Mouse (Mus musculus) thymus, adult 18-20 months (tissue): Measurements from ENCODE around the gene Mettl21e.
"Not testable (repeated sequence)": the region's sequence is repeated elsewhere in the genome, so short reads cannot be mapped to it uniquely, and the experiment has no call there.

Source experiments
- DNase-seq, 2 experiments: peaks; one replicate each; pipeline ENCODE4 v3.0.0; 2022; ENCODE audit warnings: mixed read lengths in 2 of 2

The Mettl21e gene

GRCm38 (mm10) chr1:44218876-44219275 lies at the start of gene Mettl21e:
Mettl21e (minus strand) TSS chr1:44218961.
- DNase-seq: no peak

GRCm38 (mm10) chr1:44240440-44240839 lies 21.7 kb upstream of the Mettl21e start:
- not testable (repeated sequence) for DNase-seq

- DNase-seq: no peak
Measured at GRCm38 (mm10) chr1:44239969-44240368, 21.2 kb upstream of the Mettl21e start.

GRCm38 (mm10) chr1:44237305-44237704 lies 18.5 kb upstream of the Mettl21e start:
- DNase-seq: no peak

- no peak for DNase-seq
Measured at GRCm38 (mm10) chr1:44235311-44235710, 16.6 kb upstream of the Mettl21e start.

- DNase-seq: not testable (repeated sequence)
Measured at GRCm38 (mm10) chr1:44234531-44234930, 15.8 kb upstream of the Mettl21e start.

- no peak for DNase-seq
Measured at GRCm38 (mm10) chr1:44229044-44229443, 10.3 kb upstream of the Mettl21e start.

- no peak for DNase-seq
Measured at GRCm38 (mm10) chr1:44217118-44217517, 1.6 kb downstream of the Mettl21e start.

- no peak for DNase-seq
Measured at GRCm38 (mm10) chr1:44216352-44217116, 2.2 kb downstream of the Mettl21e start.

- DNase-seq: no peak
Measured at GRCm38 (mm10) chr1:44214443-44214842, 4.3 kb downstream of the Mettl21e start.

- no peak for DNase-seq
Measured at GRCm38 (mm10) chr1:44202876-44203275, 15.9 kb downstream of the Mettl21e start.

- DNase-seq: no peak
Measured at GRCm38 (mm10) chr1:44198273-44199171, 20.2 kb downstream of the Mettl21e start.

GRCm38 (mm10) chr1:44186396-44186795 lies 32.4 kb downstream of the Mettl21e start:
- no peak for DNase-seq

- DNase-seq: no peak
Measured at GRCm38 (mm10) chr1:44178086-44178485, 40.7 kb downstream of the Mettl21e start.

- DNase-seq: no peak
Measured at GRCm38 (mm10) chr1:44173903-44174302, 44.9 kb downstream of the Mettl21e start.

GRCm38 (mm10) chr1:44172656-44173055 lies 46.1 kb downstream of the Mettl21e start:
- no peak for DNase-seq

GRCm38 (mm10) chr1:44167859-44168383 lies 50.8 kb downstream of the Mettl21e start:
- DNase-seq: no peak

- no peak for DNase-seq
Measured at GRCm38 (mm10) chr1:44162389-44162788, 56.4 kb downstream of the Mettl21e start.

- no peak for DNase-seq
Measured at GRCm38 (mm10) chr1:44161818-44162217, 56.9 kb downstream of the Mettl21e start.

- no peak for DNase-seq
Measured at GRCm38 (mm10) chr1:44158317-44158716, 60.4 kb downstream of the Mettl21e start.

- no peak for DNase-seq
Measured at GRCm38 (mm10) chr1:44155287-44155686, 63.5 kb downstream of the Mettl21e start.
